Mouse (Mus musculus) liver, embryonic 13.5 days (tissue): ENCODE data around the gene Carmil3. TPM values are rescaled to one million over a fixed set of nuclear protein-coding genes. Genes with fewer than 3 reads are reported as not detected.
A peak's percentile ranks its signal among the peaks of the same experiment; 100 is the strongest.

ENCODE experiments used
- ATAC-seq: fragments of 200-750 bp; cut with Nextera tagmentation; 2 replicates; pipeline ENCODE4 v1.8.0; 2017; ENCODE audit warnings: low read depth, mild to moderate bottlenecking, moderate number of reproducible peaks, moderate library complexity
- DNase-seq: peaks from one replicate; pipeline ENCODE4 v3.0.0; 2022
- H3K27ac ChIP-seq: fragments of 300-500 bp; sonication (generic); 2 replicates; pipeline ENCODE4 v1.5.1; 2015; ENCODE audit warnings: moderate library complexity, mild to moderate bottlenecking, inconsistent platforms
- H3K27me3 ChIP-seq: fragments of 300-500 bp; sonication (generic); 2 replicates; pipeline ENCODE4 v1.6.1; 2015; ENCODE audit warnings: mild to moderate bottlenecking, inconsistent platforms
- H3K36me3 ChIP-seq: fragments of 300-500 bp; sonication (generic); 2 replicates; pipeline ENCODE4 v1.6.1; 2015; ENCODE audit warnings: mild to moderate bottlenecking, inconsistent platforms
- H3K4me1 ChIP-seq: fragments of 300-500 bp; sonication (generic); replicated peaks from 2 replicates; pipeline ENCODE4 v1.6.1; 2015; ENCODE audit warnings: inconsistent platforms
- H3K4me2 ChIP-seq: fragments of 300-500 bp; sonication (generic); 2 replicates; pipeline ENCODE4 v1.6.1; 2015; ENCODE audit warnings: inconsistent platforms, mild to moderate bottlenecking, moderate library complexity
- H3K4me3 ChIP-seq: fragments of 300-500 bp; sonication (generic); replicated peaks from 2 replicates; pipeline ENCODE4 v1.5.1; 2015; ENCODE audit warnings: mild to moderate bottlenecking, inconsistent platforms
- H3K9ac ChIP-seq: fragments of 300-500 bp; sonication (generic); 2 replicates; pipeline ENCODE4 v1.6.1; 2015; ENCODE audit warnings: mild to moderate bottlenecking, inconsistent platforms
- H3K9me3 ChIP-seq: fragments of 300-500 bp; sonication (generic); replicated peaks from 2 replicates; pipeline ENCODE4 v1.6.1; 2016; ENCODE audit warnings: inconsistent platforms
- WGBS: fragments of 180-500 bp; shearing (Covaris S2); methylation state at CpG from one replicate; pipeline ENCODE4 v1.1.7; 2015; ENCODE audit not compliant: insufficient replicate concordance; 5-methylcytosine and 5-hydroxymethylcytosine counted together
- polyA plus RNA-seq: library from polyadenylated mRNA; unstranded; fragments of >200 nt; fragmentation: Nextera tagmentation; extraction: Ambion mirVana; gene quantifications from 2 replicates; pipeline ENCODE4 v1.2.1, GENCODE M21; 2015

Gene Carmil3
- polyA plus RNA-seq, 1 experiment from 2014 or later, result 0.55 TPM

DNA sequence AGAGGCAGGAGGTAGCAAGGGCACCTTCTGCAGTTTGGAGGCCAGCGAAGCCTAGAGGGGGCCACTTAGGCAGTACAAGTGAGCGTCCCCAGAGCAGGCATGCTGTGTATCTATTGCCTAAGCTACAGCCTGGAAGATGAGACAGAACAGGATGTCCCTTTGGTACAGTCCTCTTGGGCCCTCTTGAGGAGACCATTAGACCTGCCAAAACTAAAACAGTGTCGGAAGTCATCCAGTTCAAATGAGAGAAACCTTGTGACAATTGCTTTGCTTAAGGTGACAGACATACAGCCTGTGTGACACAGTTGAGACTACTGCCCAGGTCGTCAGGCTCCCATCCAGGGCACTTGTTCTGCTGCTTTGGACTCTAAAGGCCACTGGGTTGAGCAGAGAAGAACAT is 29.2 kb downstream of the Carmil3 start:
- H3K9me3 ChIP-seq, result no peaks in the 10 kb centered on the region
- DNase-seq, result no peak
- H3K27ac ChIP-seq, result no peak overlapping the region
- WGBS, result 48% methylated on average over 4 of the region's 4 CpGs
- no peaks in the 10 kb centered on the region for H3K36me3 ChIP-seq
- peaks cover 14% of the 10 kb centered on the region for H3K4me1 ChIP-seq
- no peak for ATAC-seq
- H3K4me3 ChIP-seq, result no peak overlapping the region
- no peak overlapping the region for H3K4me2 ChIP-seq
- H3K27me3 ChIP-seq, result peaks cover 96% of the 10 kb centered on the region
- H3K9ac ChIP-seq, result no peak overlapping the region

DNA sequence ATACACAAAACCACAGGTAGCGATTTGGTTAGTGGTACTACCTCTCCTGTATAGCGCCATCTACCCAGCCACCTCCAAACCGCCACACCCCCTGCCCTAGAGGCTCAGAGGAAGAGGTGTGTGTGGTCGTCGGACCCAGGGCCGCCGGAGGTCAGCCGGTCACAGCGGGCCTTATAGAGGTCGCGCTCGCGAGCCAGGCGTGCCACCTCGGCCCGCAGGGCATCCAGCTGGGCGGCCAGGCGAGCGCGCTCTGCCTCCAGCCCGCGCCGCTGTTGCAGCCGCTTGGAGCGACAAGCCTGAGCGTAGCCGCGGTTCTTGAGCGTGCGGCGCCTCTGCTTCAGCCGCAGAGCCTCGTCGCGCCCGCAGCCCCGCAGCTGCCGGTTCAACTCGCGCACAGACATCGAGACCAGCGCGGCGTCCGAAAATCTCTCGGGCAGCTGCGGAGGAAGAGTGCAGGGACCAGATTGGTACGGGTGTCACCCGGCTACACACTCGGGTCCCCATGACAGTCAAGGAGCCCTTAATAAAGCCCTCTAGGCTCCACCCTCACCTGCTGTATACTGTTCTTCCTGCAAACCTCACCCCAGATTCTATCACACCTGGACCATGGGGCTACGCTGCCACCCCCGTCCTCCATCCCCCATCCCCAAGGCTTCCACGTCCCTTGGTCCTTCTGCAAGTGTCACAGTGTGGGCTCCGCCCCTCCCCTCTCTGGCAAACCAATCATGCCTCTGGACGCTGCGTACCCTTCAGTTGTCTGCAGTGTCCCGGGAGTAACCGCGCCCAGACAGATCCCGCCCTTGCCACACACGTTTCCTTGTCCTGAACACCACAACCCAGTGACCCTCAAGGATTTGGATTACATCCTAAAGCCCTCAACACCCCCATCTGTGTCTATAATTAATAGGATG is 30.3 kb downstream of the Carmil3 start:
- no peak for DNase-seq
- ATAC-seq, result no peak
- Histone ChIP-seq H3K4me1 (peaks cover 14% of the 10 kb centered on the region), H3K4me2 (peak overlapping the region; percentile 65), H3K4me3 (peak overlapping the region; percentile 49), H3K36me3 (no peaks in the 10 kb centered on the region), H3K9me3 (no peaks in the 10 kb centered on the region), H3K9ac (no peak overlapping the region), H3K27ac (no peak overlapping the region), H3K27me3 (peaks cover 100% of the 10 kb centered on the region)
- 1% methylated on average over 61 of the region's 61 CpGs for WGBS

GRCm38 (mm10) chr14:55524062-55524461 is 33.6 kb downstream of the Carmil3 start:
- Histone ChIP-seq H3K4me2 (no peak overlapping the region), H3K4me1 (peaks cover 14% of the 10 kb centered on the region), H3K4me3 (no peak overlapping the region), H3K9ac (no peak overlapping the region), H3K27me3 (peaks cover 79% of the 10 kb centered on the region), H3K27ac (no peak overlapping the region), H3K9me3 (no peaks in the 10 kb centered on the region), H3K36me3 (no peaks in the 10 kb centered on the region)
- ATAC-seq, result no peak
- DNase-seq, result no peak
- 30% methylated on average over 4 of the region's 4 CpGs for WGBS

- ATAC-seq (no peak), DNase-seq (no peak)
- no peak within 1 kb of the TSS for H3K4me2 ChIP-seq
- H3K4me1 ChIP-seq, result peaks cover 14% of the 10 kb centered on the region
- peaks cover 79% of the 10 kb centered on the region for H3K27me3 ChIP-seq
- H3K9me3 ChIP-seq, result no peaks in the 10 kb centered on the region
- H3K27ac ChIP-seq, result no peak within 1 kb of the TSS
- H3K9ac ChIP-seq, result no peak within 1 kb of the TSS
- H3K4me3 ChIP-seq, result no peak within 1 kb of the TSS
- H3K36me3 ChIP-seq, result no peaks in the 10 kb centered on the region
- 23% methylated on average over 8 of the region's 8 CpGs for WGBS
Measured at GRCm38 (mm10) chr14:55524785-55525184, 34.3 kb downstream of the Carmil3 start, which contains the start of gene Nrl. Gene Nrl (minus strand): TSS chr14:55524981.

- no peak overlapping the region for H3K9ac ChIP-seq
- no peak overlapping the region for H3K4me3 ChIP-seq
- H3K4me1 ChIP-seq, result 0 out of 2 replicates have a peak, but pooled peaks cover 4% of the 10 kb centered on the region
- peaks cover 70% of the 10 kb centered on the region for H3K27me3 ChIP-seq
- ATAC-seq, result no peak
- no peaks in the 10 kb centered on the region for H3K9me3 ChIP-seq
- WGBS, result 68% methylated on average over 2 of the region's 2 CpGs
- DNase-seq, result no peak
- no peaks in the 10 kb centered on the region for H3K36me3 ChIP-seq
- no peak overlapping the region for H3K27ac ChIP-seq
- H3K4me2 ChIP-seq, result no peak overlapping the region
Measured at GRCm38 (mm10) chr14:55526674-55527073, 36.2 kb downstream of the Carmil3 start.

GRCm38 (mm10) chr14:55527940-55528339 is 37.5 kb downstream of the Carmil3 start:
- no peak overlapping the region for H3K9ac ChIP-seq
- H3K27ac ChIP-seq, result no peak overlapping the region
- 7% methylated on average over 3 of the region's 3 CpGs for WGBS
- H3K27me3 ChIP-seq, result peaks cover 57% of the 10 kb centered on the region
- no peaks in the 10 kb centered on the region for H3K9me3 ChIP-seq
- DNase-seq (peak; percentile 29), ATAC-seq (no peak)
- no peaks in the 10 kb centered on the region for H3K36me3 ChIP-seq
- no peak overlapping the region for H3K4me2 ChIP-seq
- no peak overlapping the region for H3K4me3 ChIP-seq
- 0 out of 2 replicates have a peak, but pooled peaks cover 4% of the 10 kb centered on the region for H3K4me1 ChIP-seq

DNA sequence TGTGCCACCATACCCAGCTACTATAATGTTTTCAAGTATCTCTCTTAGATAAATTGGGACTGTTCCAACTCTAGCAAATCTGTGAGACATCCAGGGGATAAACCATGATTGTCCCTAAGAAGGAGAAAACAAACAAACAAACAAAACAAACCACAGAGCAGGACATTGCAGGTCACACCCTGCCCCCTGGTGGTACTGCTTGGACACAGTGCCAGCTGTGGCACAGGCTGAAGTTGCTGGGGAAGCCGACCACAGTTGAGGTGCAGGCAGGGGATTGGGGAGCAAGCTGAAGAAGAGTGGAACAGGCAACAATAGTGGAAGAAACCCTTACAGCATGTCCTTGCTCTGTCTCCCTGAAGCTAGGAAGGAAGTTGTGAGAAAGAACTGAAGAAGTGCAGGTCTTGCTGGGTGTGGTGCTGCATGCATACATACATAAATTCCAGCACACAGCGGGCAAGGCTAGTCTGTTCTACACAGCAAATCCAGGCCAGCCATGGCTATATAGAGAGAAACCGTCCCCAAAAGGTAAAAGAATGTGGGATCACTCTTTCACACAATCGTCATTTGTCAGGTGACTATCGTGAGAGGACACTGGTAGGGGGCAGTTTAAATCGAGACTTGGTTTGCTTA is 45.8 kb downstream of the Carmil3 start:
- H3K4me2 ChIP-seq, result no peak overlapping the region
- H3K27me3 ChIP-seq, result no peaks in the 10 kb centered on the region; the same call in 1 of the 2 replicates
- DNase-seq, result peak; percentile 47
- no peak for ATAC-seq
- H3K9ac ChIP-seq, result no peak overlapping the region
- peaks cover 33% of the 10 kb centered on the region for H3K4me1 ChIP-seq
- no peaks in the 10 kb centered on the region for H3K9me3 ChIP-seq
- H3K27ac ChIP-seq, result no peak overlapping the region
- 41% methylated on average over 6 of the region's 6 CpGs for WGBS
- no peaks in the 10 kb centered on the region for H3K36me3 ChIP-seq
- no peak overlapping the region for H3K4me3 ChIP-seq

DNA sequence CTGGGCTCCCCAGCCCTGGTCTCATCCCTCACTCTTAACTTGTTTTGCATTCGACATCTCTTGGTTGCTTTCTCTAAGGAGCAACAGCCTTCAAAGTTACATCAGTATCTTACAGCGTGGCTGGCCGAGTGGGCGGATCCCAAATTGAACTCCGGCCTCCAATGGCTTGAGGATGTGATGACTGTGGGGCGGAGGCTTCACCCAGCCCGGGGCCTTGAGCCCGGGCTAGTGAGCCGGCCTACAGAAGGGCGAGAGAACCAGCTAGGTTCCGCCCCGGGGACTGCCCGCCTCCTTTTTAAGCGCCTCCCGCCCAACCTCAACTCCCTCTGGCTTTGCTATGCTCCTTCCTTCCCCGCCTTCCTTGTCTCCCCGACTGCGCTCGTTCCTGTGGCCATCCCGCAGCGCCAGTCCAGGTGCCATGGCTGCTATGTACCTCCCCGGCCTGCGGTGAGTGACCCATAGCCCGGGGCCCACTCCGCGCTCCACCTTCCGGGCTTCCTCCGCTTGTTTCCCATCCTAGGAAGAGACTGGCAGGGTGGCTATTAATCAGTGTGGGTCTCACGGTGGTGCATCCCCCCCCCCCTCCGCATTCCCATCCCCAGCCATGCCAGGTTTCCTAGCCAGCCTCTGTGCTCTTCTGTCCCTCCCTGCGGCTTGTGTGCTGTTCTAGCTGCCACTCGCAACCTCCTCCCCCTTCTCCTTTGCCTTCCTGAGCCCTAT is 49.8 kb downstream of the Carmil3 start, which contains the start of gene Pck2:
Gene Pck2, plus strand, starts transcription at position 200 of the 720 bp plus-strand sequence.
- H3K36me3 ChIP-seq, result peaks cover 28% of the 10 kb centered on the region
- no peaks in the 10 kb centered on the region for H3K27me3 ChIP-seq
- peak within 1 kb of the TSS; percentile 86 for H3K9ac ChIP-seq
- H3K27ac ChIP-seq, result peak within 1 kb of the TSS; percentile 93
- H3K9me3 ChIP-seq, result no peaks in the 10 kb centered on the region
- peak within 1 kb of the TSS; percentile 71 for H3K4me3 ChIP-seq
- H3K4me1 ChIP-seq, result peaks cover 51% of the 10 kb centered on the region
- ATAC-seq (peak; percentile 98), DNase-seq (peak; percentile 94)
- H3K4me2 ChIP-seq, result peak within 1 kb of the TSS; percentile 86
- under 1% methylated on average over 32 of the region's 32 CpGs for WGBS

GRCm38 (mm10) chr14:55540787-55541321 is 50.4 kb downstream of the Carmil3 start:
- Histone ChIP-seq H3K4me2 (peak overlapping the region; percentile 86), H3K4me1 (peaks cover 51% of the 10 kb centered on the region), H3K27ac (peak overlapping the region; percentile 93), H3K4me3 (peak overlapping the region; percentile 71), H3K9me3 (no peaks in the 10 kb centered on the region), H3K9ac (peak overlapping the region; percentile 86), H3K36me3 (peaks cover 33% of the 10 kb centered on the region), H3K27me3 (no peaks in the 10 kb centered on the region)
- WGBS, result 2% methylated on average over 10 of the region's 10 CpGs
- peak; percentile 39 for ATAC-seq
- DNase-seq, result no peak

DNA sequence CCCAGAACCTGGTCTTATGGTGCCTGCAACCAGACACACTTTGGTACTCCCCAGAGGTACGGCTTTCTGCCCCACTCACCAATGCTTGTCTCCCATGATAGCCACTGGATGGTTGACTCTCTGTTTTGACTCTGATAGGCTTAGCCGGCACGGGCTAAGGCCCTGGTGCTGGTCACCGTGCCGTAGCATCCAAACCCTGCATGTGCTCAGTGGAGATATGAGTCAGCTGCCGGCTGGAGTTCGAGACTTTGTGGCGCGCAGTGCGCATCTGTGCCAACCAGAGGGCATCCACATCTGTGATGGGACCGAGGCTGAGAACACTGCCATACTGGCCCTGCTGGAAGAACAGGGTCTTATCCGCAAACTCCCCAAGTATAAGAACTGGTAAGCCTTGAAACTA is 51.8 kb downstream of the Carmil3 start:
- ATAC-seq, result no peak
- no peak overlapping the region for H3K4me3 ChIP-seq
- peak overlapping the region; percentile 86; the same call in 1 of the 2 replicates for H3K4me2 ChIP-seq
- no peak for DNase-seq
- 0 out of 2 replicates have a peak overlapping the region, but pooled peaks have one; percentile 18 for H3K27ac ChIP-seq
- no peaks in the 10 kb centered on the region for H3K27me3 ChIP-seq
- H3K9ac ChIP-seq, result peak overlapping the region; percentile 50
- no peaks in the 10 kb centered on the region for H3K9me3 ChIP-seq
- H3K4me1 ChIP-seq, result peaks cover 38% of the 10 kb centered on the region
- 78% methylated on average over 12 of the region's 12 CpGs for WGBS
- peaks cover 46% of the 10 kb centered on the region for H3K36me3 ChIP-seq

DNA sequence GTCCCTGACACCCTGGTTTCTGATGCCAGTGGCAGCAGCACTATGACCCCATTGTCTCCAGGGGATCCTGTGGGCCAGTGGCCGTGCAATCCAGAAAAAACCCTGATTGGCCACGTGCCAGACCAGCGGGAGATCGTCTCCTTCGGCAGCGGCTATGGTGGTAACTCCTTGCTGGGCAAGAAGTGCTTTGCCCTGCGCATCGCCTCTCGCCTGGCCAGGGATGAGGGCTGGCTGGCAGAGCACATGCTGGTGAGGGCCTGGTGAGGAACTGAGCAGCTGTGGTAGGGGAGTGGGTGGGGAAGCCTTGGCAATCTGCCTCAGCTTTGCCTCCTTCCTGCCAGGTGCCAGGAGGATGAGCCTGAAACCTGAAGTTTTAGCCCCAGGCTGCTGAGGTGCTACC is 53.9 kb downstream of the Carmil3 start:
- Histone ChIP-seq H3K9me3 (no peaks in the 10 kb centered on the region), H3K4me2 (no peak overlapping the region), H3K36me3 (peaks cover 67% of the 10 kb centered on the region), H3K4me1 (peaks cover 31% of the 10 kb centered on the region), H3K27ac (no peak overlapping the region), H3K9ac (no peak overlapping the region), H3K4me3 (no peak overlapping the region), H3K27me3 (no peaks in the 10 kb centered on the region)
- DNase-seq (no peak), ATAC-seq (no peak)
- WGBS, result 87% methylated on average over 9 of the region's 9 CpGs
